Mouse (Mus musculus): Measurements from ENCODE around the gene Dctn1. TPM values are rescaled to one million over a fixed set of nuclear protein-coding genes. Genes with fewer than 3 reads are reported as not detected.

Dctn1 gene
- polyA plus RNA-seq, 1 experiment from 2014 or later: 87.7 TPM

- 74% methylated on average over 6 of the region's 6 CpGs for WGBS
- no peak overlapping the region for H3K9ac ChIP-seq
- peaks cover 6% of the 10 kb centered on the region; the same call in 1 of the 2 replicates for H3K27me3 ChIP-seq
- ATAC-seq (ENCODE audit: insufficient number of reproducible peaks, insufficient read depth, low FRiP score, low TSS enrichment, low read depth): no peak
- no peaks in the 10 kb centered on the region for H3K9me3 ChIP-seq
- 0 out of 2 replicates have a peak overlapping the region, but pooled peaks have one; percentile 66 for H3K27ac ChIP-seq
- no peak overlapping the region for H3K4me2 ChIP-seq
- H3K4me3 ChIP-seq: no peak overlapping the region
- no peaks in the 10 kb centered on the region for H3K36me3 ChIP-seq
- H3K4me1 ChIP-seq: peaks cover 30% of the 10 kb centered on the region
Measured at GRCm38 (mm10) chr6:83245134-83245533, 79.4 kb downstream of the Dctn1 start.

- 98% methylated on average over 1 of the region's 1 CpGs for WGBS
- Histone ChIP-seq H3K27ac (no peak overlapping the region), H3K4me3 (no peak overlapping the region), H3K27me3 (no peaks in the 10 kb centered on the region; the same call in 1 of the 2 replicates), H3K9me3 (no peaks in the 10 kb centered on the region), H3K4me1 (peaks cover 30% of the 10 kb centered on the region), H3K9ac (no peak overlapping the region), H3K4me2 (no peak overlapping the region), H3K36me3 (no peaks in the 10 kb centered on the region)
- ATAC-seq (ENCODE audit: insufficient number of reproducible peaks, insufficient read depth, low FRiP score, low TSS enrichment, low read depth): no peak
Measured at GRCm38 (mm10) chr6:83245997-83246396, 80.3 kb downstream of the Dctn1 start.

GRCm38 (mm10) chr6:83246750-83247149, 81.0 kb downstream of the Dctn1 start:
- WGBS: 92% methylated on average over 4 of the region's 4 CpGs
- no peak overlapping the region for H3K4me3 ChIP-seq
- H3K27ac ChIP-seq: no peak overlapping the region
- H3K9ac ChIP-seq: no peak overlapping the region
- no peaks in the 10 kb centered on the region for H3K36me3 ChIP-seq
- no peaks in the 10 kb centered on the region for H3K9me3 ChIP-seq
- no peaks in the 10 kb centered on the region for H3K27me3 ChIP-seq
- peaks cover 29% of the 10 kb centered on the region for H3K4me1 ChIP-seq
- no peak overlapping the region for H3K4me2 ChIP-seq
- no peak for ATAC-seq (ENCODE audit: insufficient number of reproducible peaks, insufficient read depth, low FRiP score, low TSS enrichment, low read depth)

- peaks cover 25% of the 10 kb centered on the region for H3K4me1 ChIP-seq
- H3K36me3 ChIP-seq: no peaks in the 10 kb centered on the region
- no peak overlapping the region for H3K4me3 ChIP-seq
- 92% methylated on average over 2 of the region's 2 CpGs for WGBS
- no peaks in the 10 kb centered on the region for H3K27me3 ChIP-seq
- ATAC-seq (ENCODE audit: insufficient number of reproducible peaks, insufficient read depth, low FRiP score, low TSS enrichment, low read depth): no peak
- no peak overlapping the region for H3K27ac ChIP-seq
- no peak overlapping the region for H3K9ac ChIP-seq
- no peaks in the 10 kb centered on the region for H3K9me3 ChIP-seq
- H3K4me2 ChIP-seq: no peak overlapping the region
Measured at GRCm38 (mm10) chr6:83247153-83247552, 81.4 kb downstream of the Dctn1 start.

Other genes starting within 250 kb of the Dctn1 start
- gene Sema4f, start 226.2 kb upstream of the Dctn1 start, polyA plus RNA-seq (2015; fragmentation: Nextera tagmentation; extraction: Ambion mirVana): 6.5 and 7.2 TPM in 2 replicates
- 0.25 and 0.88 TPM in 2 replicates for gene M1ap, start 219.0 kb upstream of the Dctn1 start, polyA plus RNA-seq (2015; fragmentation: Nextera tagmentation; extraction: Ambion mirVana)
- 11.5 and 12.8 TPM in 2 replicates for gene Dok1, start 132.4 kb upstream of the Dctn1 start, polyA plus RNA-seq (2015; fragmentation: Nextera tagmentation; extraction: Ambion mirVana)
- 20.9 and 24.1 TPM in 2 replicates for gene Loxl3, start 131.7 kb upstream of the Dctn1 start, polyA plus RNA-seq (2015; fragmentation: Nextera tagmentation; extraction: Ambion mirVana)
- 177 and 206 TPM in 2 replicates for gene Aup1, start 111.4 kb upstream of the Dctn1 start, polyA plus RNA-seq (2015; fragmentation: Nextera tagmentation; extraction: Ambion mirVana)
- gene Htra2, start 110.6 kb upstream of the Dctn1 start, polyA plus RNA-seq (2015; fragmentation: Nextera tagmentation; extraction: Ambion mirVana): 72.6 and 75.4 TPM in 2 replicates
- 1.3 TPM in 2 replicates for gene Dqx1, start 108.1 kb upstream of the Dctn1 start, polyA plus RNA-seq (2015; fragmentation: Nextera tagmentation; extraction: Ambion mirVana)
- gene Tlx2, start 95.6 kb upstream of the Dctn1 start, polyA plus RNA-seq (2015; fragmentation: Nextera tagmentation; extraction: Ambion mirVana): 0.31 and 0.67 TPM in 2 replicates
- 44.3 and 47.5 TPM in 2 replicates for gene Pcgf1, start 88.1 kb upstream of the Dctn1 start, polyA plus RNA-seq (2015; fragmentation: Nextera tagmentation; extraction: Ambion mirVana)
- gene Lbx2, start 79.6 kb upstream of the Dctn1 start, polyA plus RNA-seq (2015; fragmentation: Nextera tagmentation; extraction: Ambion mirVana): 0.27 and 0.56 TPM in 2 replicates
- 2.9 and 3.5 TPM in 2 replicates for gene Ccdc142, start 64.3 kb upstream of the Dctn1 start, polyA plus RNA-seq (2015; fragmentation: Nextera tagmentation; extraction: Ambion mirVana)
- 3.3 and 3.5 TPM in 2 replicates for gene Gm42688, start 64.3 kb upstream of the Dctn1 start, polyA plus RNA-seq (2015; fragmentation: Nextera tagmentation; extraction: Ambion mirVana)
- gene Mrpl53, start 56.9 kb upstream of the Dctn1 start, polyA plus RNA-seq (2015; fragmentation: Nextera tagmentation; extraction: Ambion mirVana): 137 and 151 TPM in 2 replicates
- gene Mogs, start 50.4 kb upstream of the Dctn1 start, polyA plus RNA-seq (2015; fragmentation: Nextera tagmentation; extraction: Ambion mirVana): 45.0 and 45.6 TPM in 2 replicates
- gene Wbp1, start 44.4 kb upstream of the Dctn1 start, polyA plus RNA-seq (2015; fragmentation: Nextera tagmentation; extraction: Ambion mirVana): 144 and 172 TPM in 2 replicates
- gene Ino80b, start 40.5 kb upstream of the Dctn1 start, polyA plus RNA-seq (2015; fragmentation: Nextera tagmentation; extraction: Ambion mirVana): 13.2 and 13.9 TPM in 2 replicates
- gene Rtkn, start 30.5 kb upstream of the Dctn1 start, polyA plus RNA-seq (2015; fragmentation: Nextera tagmentation; extraction: Ambion mirVana): 46.7 and 51.8 TPM in 2 replicates
- 7.1 and 7.9 TPM in 2 replicates for gene Wdr54, start 9.5 kb upstream of the Dctn1 start, polyA plus RNA-seq (2015; fragmentation: Nextera tagmentation; extraction: Ambion mirVana)
- gene 1700003E16Rik, start 9.5 kb upstream of the Dctn1 start, polyA plus RNA-seq (2015; fragmentation: Nextera tagmentation; extraction: Ambion mirVana): 2.0 and 2.8 TPM in 2 replicates
- 0.15 and 0.20 TPM in 2 replicates for gene Slc4a5, start 53.9 kb downstream of the Dctn1 start, polyA plus RNA-seq (2015; fragmentation: Nextera tagmentation; extraction: Ambion mirVana)
- 36.3 and 37.0 TPM in 2 replicates for gene Mthfd2, start 160.0 kb downstream of the Dctn1 start, polyA plus RNA-seq (2015; fragmentation: Nextera tagmentation; extraction: Ambion mirVana)
- 60.1 and 65.1 TPM in 2 replicates for gene Mob1a, start 160.1 kb downstream of the Dctn1 start, polyA plus RNA-seq (2015; fragmentation: Nextera tagmentation; extraction: Ambion mirVana)
- gene Bola3, start 183.2 kb downstream of the Dctn1 start, polyA plus RNA-seq (2015; fragmentation: Nextera tagmentation; extraction: Ambion mirVana): 115 and 121 TPM in 2 replicates

All from embryonic facial prominence, embryonic 13.5 days (tissue).